Mouse (Mus musculus): ENCODE measurements around the gene Sdsl.

Sdsl gene

DNA sequence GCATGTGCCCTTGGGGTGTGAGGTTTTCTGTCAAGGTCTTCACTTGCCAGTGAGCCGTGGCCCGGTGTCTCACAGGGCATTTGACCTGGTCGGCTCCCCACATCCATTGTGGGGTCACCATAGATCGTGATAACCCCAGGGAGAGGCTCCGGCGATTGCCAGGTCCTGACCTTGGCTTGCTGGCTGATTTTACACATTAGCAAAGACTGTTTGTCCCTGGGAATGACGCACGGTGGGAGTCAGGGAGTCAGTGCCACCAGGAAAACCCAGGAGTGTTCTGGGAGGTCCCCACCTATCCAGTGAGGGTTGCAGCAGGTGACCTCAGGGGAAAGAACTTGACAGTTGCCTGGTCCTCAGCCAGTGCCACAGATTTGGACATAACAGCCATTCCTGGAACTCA lies at the start of gene Sdsl:
Gene Sdsl (minus strand): TSS at position 41 of the 400 bp plus-strand sequence.
- H3K36me3 ChIP-seq (ENCODE audit: control insufficient read depth, insufficient read depth, low read length, poor library complexity, severe bottlenecking), result no peaks in the 10 kb centered on the region
- DNase-seq (ENCODE audit: low read depth, low spot score), result no peak
- H3K27me3 ChIP-seq (ENCODE audit: control insufficient read depth, insufficient read depth, low read length, poor library complexity, severe bottlenecking), result no peaks in the 10 kb centered on the region

- Histone ChIP-seq H3K36me3 (ENCODE audit: control insufficient read depth, insufficient read depth, low read length, poor library complexity, severe bottlenecking) (no peaks in the 10 kb centered on the region), H3K27me3 (ENCODE audit: control insufficient read depth, insufficient read depth, low read length, poor library complexity, severe bottlenecking) (no peaks in the 10 kb centered on the region)
- DNase-seq (ENCODE audit: low read depth, low spot score), result peak; percentile 28
Measured at GRCm38 (mm10) chr5:120517552-120517951, 44.9 kb upstream of the Sdsl start.

- Histone ChIP-seq H3K36me3 (ENCODE audit: control insufficient read depth, insufficient read depth, low read length, poor library complexity, severe bottlenecking) (no peaks in the 10 kb centered on the region), H3K27me3 (ENCODE audit: control insufficient read depth, insufficient read depth, low read length, poor library complexity, severe bottlenecking) (no peaks in the 10 kb centered on the region)
- DNase-seq (ENCODE audit: low read depth, low spot score), result no peak
Measured at GRCm38 (mm10) chr5:120516221-120516984, 43.8 kb upstream of the Sdsl start.

DNA sequence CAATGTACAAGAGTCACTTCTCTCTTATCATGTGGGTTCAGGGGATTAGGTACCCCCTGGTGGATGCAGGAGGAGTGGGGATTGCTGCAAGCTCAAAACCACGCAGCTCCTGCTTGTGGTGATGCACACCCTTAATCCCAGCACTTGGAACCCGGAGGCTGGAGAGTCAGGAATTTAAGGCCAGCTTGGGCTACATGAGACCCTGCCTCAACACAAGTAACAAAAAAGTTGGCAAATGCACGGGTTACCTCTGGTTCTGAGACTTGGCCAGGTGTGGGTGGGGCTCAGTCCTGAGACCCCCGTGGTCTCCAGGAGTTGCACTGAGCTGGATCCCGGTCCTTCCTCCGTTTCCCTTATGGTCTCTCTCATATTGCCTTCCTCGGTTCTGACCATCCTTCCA lies 42.8 kb upstream of the Sdsl start:
- Histone ChIP-seq H3K36me3 (ENCODE audit: control insufficient read depth, insufficient read depth, low read length, poor library complexity, severe bottlenecking) (no peaks in the 10 kb centered on the region), H3K27me3 (ENCODE audit: control insufficient read depth, insufficient read depth, low read length, poor library complexity, severe bottlenecking) (no peaks in the 10 kb centered on the region)
- no peak for DNase-seq (ENCODE audit: low read depth, low spot score)

GRCm38 (mm10) chr5:120514754-120515153 lies 42.1 kb upstream of the Sdsl start:
- no peak for DNase-seq (ENCODE audit: low read depth, low spot score)
- no peaks in the 10 kb centered on the region for H3K27me3 ChIP-seq (ENCODE audit: control insufficient read depth, insufficient read depth, low read length, poor library complexity, severe bottlenecking)
- no peaks in the 10 kb centered on the region for H3K36me3 ChIP-seq (ENCODE audit: control insufficient read depth, insufficient read depth, low read length, poor library complexity, severe bottlenecking)

DNA sequence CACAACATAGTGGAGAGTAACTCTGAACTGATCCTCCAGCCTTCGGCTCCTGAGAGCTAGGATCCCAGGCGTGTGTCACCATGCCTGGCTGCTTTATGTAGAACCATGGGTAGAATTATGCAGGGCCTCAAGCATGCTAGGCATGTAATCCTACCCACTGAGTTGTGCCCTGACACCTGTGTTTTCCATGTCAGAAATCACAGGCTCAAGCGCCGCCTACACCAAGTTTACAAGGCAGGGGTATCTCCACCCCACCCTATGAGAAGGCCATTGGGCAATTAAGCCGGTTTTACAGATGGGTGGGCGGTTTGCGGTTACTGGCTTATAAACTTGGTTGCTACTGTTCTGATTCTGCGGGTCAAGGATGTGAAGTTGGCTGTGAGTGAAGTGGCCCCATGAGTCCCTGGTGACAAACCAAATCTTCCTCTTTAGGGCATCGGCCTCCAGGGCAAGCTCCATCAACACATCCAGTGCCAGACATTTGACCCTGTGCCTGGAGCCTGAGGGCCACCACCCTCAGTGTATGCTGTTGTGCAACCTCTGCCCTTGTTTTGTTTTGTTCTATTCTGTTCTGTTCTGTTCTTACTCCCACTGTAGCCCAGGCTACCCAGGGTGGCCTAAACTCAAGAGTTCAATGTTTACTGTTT lies 41.5 kb upstream of the Sdsl start:
- no peaks in the 10 kb centered on the region for H3K36me3 ChIP-seq (ENCODE audit: control insufficient read depth, insufficient read depth, low read length, poor library complexity, severe bottlenecking)
- H3K27me3 ChIP-seq (ENCODE audit: control insufficient read depth, insufficient read depth, low read length, poor library complexity, severe bottlenecking), result no peaks in the 10 kb centered on the region
- DNase-seq (ENCODE audit: low read depth, low spot score), result no peak

GRCm38 (mm10) chr5:120512911-120513555 lies 40.4 kb upstream of the Sdsl start:
- DNase-seq (ENCODE audit: low read depth, low spot score), result no peak
- H3K36me3 ChIP-seq (ENCODE audit: control insufficient read depth, insufficient read depth, low read length, poor library complexity, severe bottlenecking), result no peaks in the 10 kb centered on the region

DNA sequence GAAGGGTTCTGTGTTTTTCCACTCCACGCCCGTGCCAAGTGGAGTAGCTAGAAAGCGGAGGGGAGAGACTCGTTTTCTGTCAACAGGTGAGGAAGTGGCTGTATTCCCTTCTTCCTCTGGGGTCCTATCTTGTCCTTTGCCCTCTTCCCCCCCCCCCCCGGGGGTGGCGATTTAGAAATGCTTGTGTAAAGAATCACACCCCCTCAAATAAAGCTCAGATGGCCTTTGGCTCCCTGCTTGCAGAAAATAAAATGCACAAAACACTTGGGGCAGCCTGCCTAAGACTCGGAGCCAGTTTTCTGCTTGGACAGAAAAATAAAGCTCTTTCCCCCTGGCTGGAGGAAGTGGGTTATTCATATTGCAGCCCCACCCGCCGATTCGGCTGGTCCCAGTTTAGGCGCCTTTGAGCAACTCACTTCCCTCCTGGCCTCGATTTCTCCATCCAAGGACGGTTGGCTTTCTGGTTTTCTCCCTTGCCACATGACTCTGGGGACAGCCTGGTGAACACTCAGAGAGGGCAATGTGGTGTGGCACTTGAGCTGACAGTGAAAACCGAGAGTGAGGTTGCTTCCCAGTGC lies 39.1 kb upstream of the Sdsl start:
- DNase-seq (ENCODE audit: low read depth, low spot score), result no peak
- Histone ChIP-seq H3K27me3 (ENCODE audit: control insufficient read depth, insufficient read depth, low read length, poor library complexity, severe bottlenecking) (no peaks in the 10 kb centered on the region), H3K36me3 (ENCODE audit: control insufficient read depth, insufficient read depth, low read length, poor library complexity, severe bottlenecking) (no peaks in the 10 kb centered on the region)

More at GRCm38 (mm10) chr5:120512911-120513555, 40.4 kb upstream of the Sdsl start:
- H3K27me3 ChIP-seq (ENCODE audit: control insufficient read depth, insufficient read depth, low read length, poor library complexity, severe bottlenecking), result no peaks in the 10 kb centered on the region

DNA sequence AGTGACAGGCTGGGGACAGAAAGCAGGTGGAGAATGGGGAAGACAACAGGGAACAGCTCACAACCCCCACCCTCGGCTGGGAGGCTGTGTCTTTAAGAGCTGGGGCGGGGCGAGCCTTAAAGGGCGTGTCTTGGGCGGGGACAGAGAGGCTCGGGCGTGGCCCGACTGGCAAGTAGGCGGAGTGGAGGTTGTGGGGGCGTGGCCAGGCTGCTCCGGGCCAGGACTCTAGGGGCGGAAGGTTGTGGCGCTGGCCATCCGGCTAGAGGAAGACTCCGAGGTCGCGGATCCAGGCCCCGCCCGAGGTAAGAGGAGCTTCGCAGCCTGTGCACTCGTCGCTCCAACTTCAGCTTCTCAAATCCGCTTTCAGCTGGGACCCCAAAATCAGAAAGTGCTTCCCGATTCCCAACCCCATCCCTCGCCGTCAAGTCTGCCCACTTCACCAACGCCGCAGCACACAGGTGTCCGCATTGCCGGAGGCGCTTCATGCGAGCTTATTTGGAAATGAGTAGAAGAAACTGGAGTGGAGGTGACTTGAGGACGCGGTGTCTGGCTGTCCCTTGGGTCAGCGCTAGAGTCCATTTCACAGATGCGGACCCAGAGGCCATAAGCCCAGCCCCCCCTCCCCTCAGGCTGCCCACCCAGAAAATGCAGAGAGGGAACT lies 38.5 kb upstream of the Sdsl start, which contains the start of gene Slc8b1:
Gene Slc8b1 (plus strand): TSS at position 187 of the 661 bp plus-strand sequence.
- H3K27me3 ChIP-seq (ENCODE audit: control insufficient read depth, insufficient read depth, low read length, poor library complexity, severe bottlenecking), result no peaks in the 10 kb centered on the region
- DNase-seq (ENCODE audit: low read depth, low spot score), result peak; percentile 96
- no peaks in the 10 kb centered on the region for H3K36me3 ChIP-seq (ENCODE audit: control insufficient read depth, insufficient read depth, low read length, poor library complexity, severe bottlenecking)

DNA sequence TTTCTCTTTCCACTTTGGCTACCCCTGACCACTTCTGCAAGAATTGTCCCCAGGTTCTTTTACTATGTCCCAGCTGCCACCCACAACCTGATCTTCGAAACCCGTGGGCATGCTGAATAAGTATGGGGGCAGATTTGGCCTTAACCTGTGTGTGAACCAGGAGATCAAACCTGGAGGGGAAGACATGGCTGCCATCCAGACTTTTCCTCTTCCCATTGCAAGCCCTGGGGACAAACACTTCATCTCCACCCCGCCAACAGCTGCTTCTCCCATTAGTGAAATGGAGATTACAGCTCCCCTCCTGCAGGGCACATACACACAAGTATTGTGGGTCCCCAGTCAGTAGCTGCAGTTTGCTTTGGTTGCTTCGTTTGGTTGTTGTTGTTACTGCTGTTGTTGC lies 34.7 kb upstream of the Sdsl start:
- Histone ChIP-seq H3K36me3 (ENCODE audit: control insufficient read depth, insufficient read depth, low read length, poor library complexity, severe bottlenecking) (no peaks in the 10 kb centered on the region), H3K27me3 (ENCODE audit: control insufficient read depth, insufficient read depth, low read length, poor library complexity, severe bottlenecking) (no peaks in the 10 kb centered on the region)
- DNase-seq (ENCODE audit: low read depth, low spot score), result no peak

GRCm38 (mm10) chr5:120506490-120506889 lies 33.9 kb upstream of the Sdsl start:
- DNase-seq (ENCODE audit: low read depth, low spot score), result no peak
- Histone ChIP-seq H3K36me3 (ENCODE audit: control insufficient read depth, insufficient read depth, low read length, poor library complexity, severe bottlenecking) (no peaks in the 10 kb centered on the region), H3K27me3 (ENCODE audit: control insufficient read depth, insufficient read depth, low read length, poor library complexity, severe bottlenecking) (no peaks in the 10 kb centered on the region)

GRCm38 (mm10) chr5:120505781-120506180 lies 33.2 kb upstream of the Sdsl start:
- H3K27me3 ChIP-seq (ENCODE audit: control insufficient read depth, insufficient read depth, low read length, poor library complexity, severe bottlenecking), result no peaks in the 10 kb centered on the region
- H3K36me3 ChIP-seq (ENCODE audit: control insufficient read depth, insufficient read depth, low read length, poor library complexity, severe bottlenecking), result no peaks in the 10 kb centered on the region
- DNase-seq (ENCODE audit: low read depth, low spot score), result no peak

DNA sequence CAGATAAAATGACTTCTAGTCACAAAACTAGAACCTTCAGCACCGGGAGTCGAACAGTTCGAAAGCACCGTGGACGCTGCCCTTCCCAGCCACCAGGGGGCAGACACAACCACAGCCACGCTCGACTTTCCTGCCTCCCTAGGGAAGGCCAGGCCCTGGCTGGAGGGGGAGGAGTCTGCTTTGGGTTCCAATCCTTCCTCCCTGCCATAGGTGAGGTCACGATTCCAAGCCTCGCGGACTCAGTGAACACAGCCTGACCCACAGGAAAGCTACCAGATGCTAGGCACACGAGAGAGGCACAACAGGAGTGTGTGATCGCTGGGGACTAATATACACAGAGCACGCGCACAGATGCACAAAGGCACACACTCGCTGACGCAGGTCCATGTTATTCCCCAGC lies 32.8 kb upstream of the Sdsl start:
- Histone ChIP-seq H3K36me3 (ENCODE audit: control insufficient read depth, insufficient read depth, low read length, poor library complexity, severe bottlenecking) (no peaks in the 10 kb centered on the region), H3K27me3 (ENCODE audit: control insufficient read depth, insufficient read depth, low read length, poor library complexity, severe bottlenecking) (no peaks in the 10 kb centered on the region)
- DNase-seq (ENCODE audit: low read depth, low spot score), result peak; percentile 70

DNA sequence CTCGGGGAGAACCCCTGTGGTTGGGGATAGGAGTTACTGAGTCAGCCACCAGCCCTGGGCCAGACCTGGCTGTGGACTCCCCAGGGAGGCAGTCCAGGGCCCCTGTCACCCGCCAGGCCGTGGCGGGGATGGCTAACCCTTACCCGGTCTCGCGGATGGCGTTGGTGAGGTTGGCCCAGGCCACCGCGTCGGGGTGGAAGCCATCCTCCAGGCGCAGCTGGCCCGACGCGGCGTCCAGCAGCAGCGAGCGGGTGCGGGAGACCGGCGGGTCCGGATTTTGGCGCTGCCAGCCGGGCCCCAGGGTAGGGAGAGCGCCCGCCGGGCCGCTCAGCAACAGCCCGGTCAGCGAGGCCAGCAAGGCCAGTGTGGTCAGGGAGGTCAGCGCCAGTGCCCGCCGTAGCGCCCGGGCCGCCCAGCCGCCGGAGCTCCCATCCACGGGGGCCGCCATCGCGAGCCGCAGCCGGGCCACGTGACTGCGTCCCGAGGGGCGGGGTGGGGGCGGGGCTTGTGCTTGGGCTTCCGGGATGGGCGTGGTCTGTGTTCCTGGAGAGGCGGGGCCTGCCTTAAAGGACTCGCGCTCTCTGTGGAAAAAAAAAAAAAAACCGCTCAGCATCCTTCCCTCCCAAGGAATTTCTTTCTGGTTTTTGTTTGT lies 30.7 kb upstream of the Sdsl start, which contains the start of gene Plbd2:
Gene Plbd2 (minus strand): TSS at position 482 of the 652 bp plus-strand sequence.
- peak; percentile 92 for DNase-seq (ENCODE audit: low read depth, low spot score)
- no peaks in the 10 kb centered on the region for H3K36me3 ChIP-seq (ENCODE audit: control insufficient read depth, insufficient read depth, low read length, poor library complexity, severe bottlenecking)

More for the DNA sequence above, 30.7 kb upstream of the Sdsl start, which contains the start of gene Plbd2:
- no peaks in the 10 kb centered on the region for H3K27me3 ChIP-seq (ENCODE audit: control insufficient read depth, insufficient read depth, low read length, poor library complexity, severe bottlenecking)
